ENCODE assay signal across 12 mouse cellular contexts in genomic region chr16:43572766-43573165, GRCm38 (mm10).
A peak's percentile ranks its signal among the peaks of the same experiment; 100 is the strongest.
DNase-seq lines count a peak whose midpoint lies in the region; ATAC-seq and TF ChIP-seq lines count a peak whose summit lies in the region.
"Had no signal": no experiment of that assay in that cellular context is flagged by ENCODE, and none has a peak within 500 bp of the region (broad histone marks: within the 10 kb centered on the region; RNA-seq: fewer than 3 reads in every experiment).

No protein-coding gene starts in this region.

- H3K4me2 ChIP-seq in heart, embryonic 13.5 days: no peak overlapping the region
- peak overlapping the region; percentile 19; the same call in 1 of the 2 replicates for H3K4me2 ChIP-seq in embryonic facial prominence, embryonic 14.5 days (ENCODE audit: low read depth, low read length)
- H3K4me2 ChIP-seq in hindbrain, postnatal 0 days (ENCODE audit: low read depth, low read length): peak overlapping the region; percentile 33; the same call in 1 of the 2 replicates

- H3K9ac ChIP-seq in heart, embryonic 13.5 days: peak overlapping the region; percentile 55; the same call in 1 of the 2 replicates
- peak overlapping the region; percentile 9; the same call in 1 of the 2 replicates for H3K9ac ChIP-seq in embryonic facial prominence, embryonic 14.5 days (ENCODE audit: low read depth, low read length)
- no peak overlapping the region for H3K9ac ChIP-seq in hindbrain, postnatal 0 days (replicated peaks; ENCODE audit: low read length)
- H3K9ac ChIP-seq: liver, postnatal 0 days had no signal

- DNase-seq in heart, postnatal 4 days: no peak
- peak; percentile 64 for DNase-seq in Muller cell, postnatal 12 days (ENCODE audit: inconsistent ontology term)
- no peak for DNase-seq in embryonic facial prominence, embryonic 14.5 days (ENCODE audit: low spot score)
- DNase-seq in hindbrain, postnatal 0 days (ENCODE audit: low spot score): no peak
- DNase-seq in layer of hippocampus, postnatal 14 days (ENCODE audit: low spot score in 2 of 2): no peak
- no peak for DNase-seq in spleen, adult 18-20 months
- DNase-seq: gastrocnemius, postnatal 25 days; layer of hippocampus, postnatal 36 days; liver, postnatal 0 days had no signal

- no peaks in the 10 kb centered on the region for H3K9me3 ChIP-seq in heart, embryonic 13.5 days
- H3K9me3 ChIP-seq in embryonic facial prominence, embryonic 14.5 days (ENCODE audit: control insufficient read depth, low read length): no peaks in the 10 kb centered on the region
- no peaks in the 10 kb centered on the region for H3K9me3 ChIP-seq in hindbrain, postnatal 0 days (ENCODE audit: low read length)
- H3K9me3 ChIP-seq: G1E had no signal

- H3K4me1 ChIP-seq in heart, embryonic 13.5 days: peaks cover 58% of the 10 kb centered on the region
- H3K4me1 ChIP-seq in embryonic facial prominence, embryonic 14.5 days (ENCODE audit: control insufficient read depth, insufficient read depth, low read length): peaks cover 24% of the 10 kb centered on the region
- H3K4me1 ChIP-seq in hindbrain, postnatal 0 days (ENCODE audit: insufficient read depth, low read length): no peaks in the 10 kb centered on the region

- ATAC-seq in heart, embryonic 13.5 days (ENCODE audit: extremely low read depth, insufficient number of reproducible peaks, low FRiP score, low TSS enrichment): no peak
- no peak for ATAC-seq in embryonic facial prominence, embryonic 14.5 days (ENCODE audit: low read depth)
- ATAC-seq in hindbrain, postnatal 0 days: no peak
- no peak for ATAC-seq in cerebellum, adult (ENCODE audit: insufficient number of reproducible peaks, low FRiP score, low TSS enrichment)
- ATAC-seq: liver, postnatal 0 days had no signal

- peak overlapping the region; percentile 73 for H3K27ac ChIP-seq in heart, embryonic 13.5 days (replicated peaks)
- peak overlapping the region; percentile 73; the same call in 1 of the 2 replicates for H3K27ac ChIP-seq in embryonic facial prominence, embryonic 14.5 days (replicated peaks; ENCODE audit: low read depth, low read length)
- peak overlapping the region; percentile 71 for H3K27ac ChIP-seq in hindbrain, postnatal 0 days

- H3K4me3 ChIP-seq in heart, embryonic 13.5 days: no peak overlapping the region
- H3K4me3 ChIP-seq in embryonic facial prominence, embryonic 14.5 days (ENCODE audit: low read depth, low read length): no peak overlapping the region
- no peak overlapping the region for H3K4me3 ChIP-seq in hindbrain, postnatal 0 days (ENCODE audit: low read length)

- TF ChIP-seq CTCF in hindbrain, postnatal 0 days (IDR thresholded peaks at IDR 0.05; ENCODE audit: low read depth): no peak

- H3K36me3 ChIP-seq in heart, embryonic 13.5 days: peaks cover 9% of the 10 kb centered on the region; the same call in 1 of the 2 replicates
- no peaks in the 10 kb centered on the region for H3K36me3 ChIP-seq in embryonic facial prominence, embryonic 14.5 days (ENCODE audit: control insufficient read depth, insufficient read depth, low read length)
- 0 out of 2 replicates have a peak, but pooled peaks cover 3% of the 10 kb centered on the region for H3K36me3 ChIP-seq in hindbrain, postnatal 0 days (ENCODE audit: insufficient read depth, low read length)
- H3K36me3 ChIP-seq: G1E had no signal

- WGBS in heart, embryonic 13.5 days: 52% methylated on average over 10 of the region's 10 CpGs
- 38% methylated on average over 10 of the region's 10 CpGs for WGBS in embryonic facial prominence, embryonic 14.5 days
- 53% methylated on average over 10 of the region's 10 CpGs for WGBS in hindbrain, postnatal 0 days

- no peaks in the 10 kb centered on the region for H3K27me3 ChIP-seq in heart, embryonic 13.5 days (replicated peaks)
- H3K27me3 ChIP-seq in embryonic facial prominence, embryonic 14.5 days (replicated peaks; ENCODE audit: control insufficient read depth, insufficient read depth, low read length): no peaks in the 10 kb centered on the region
- H3K27me3 ChIP-seq in hindbrain, postnatal 0 days (ENCODE audit: insufficient read depth, low read length): no peaks in the 10 kb centered on the region
